Mouse (Mus musculus): Measurements from ENCODE around the gene Col9a1.

DNA sequence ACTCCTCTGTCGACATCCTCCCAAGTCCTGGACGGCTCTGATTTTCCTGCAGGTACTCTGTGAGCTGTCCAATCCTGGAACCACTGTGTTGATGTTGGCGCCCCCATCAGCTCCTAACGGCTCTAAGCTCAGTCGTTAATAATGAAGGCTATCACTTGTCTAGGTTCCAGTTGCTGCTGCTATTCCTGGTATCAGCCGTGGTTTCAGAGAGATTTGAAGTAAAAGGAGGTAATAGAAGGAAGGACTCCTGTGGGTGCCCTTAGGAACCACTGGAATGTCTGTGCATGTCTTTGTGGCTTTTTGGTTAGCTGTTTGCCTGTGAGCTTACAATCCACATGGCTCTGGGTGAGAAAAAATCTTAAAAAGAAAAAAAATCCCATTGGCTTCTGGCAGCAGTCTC lies 8.0 kb upstream of the Col9a1 start:
- TF ChIP-seq CTCF (IDR thresholded peaks at IDR 0.05; ENCODE audit: borderline replicate concordance, insufficient read depth, low read length) = no peak
- TF ChIP-seq POLR2A (IDR thresholded peaks at IDR 0.05; ENCODE audit: low read depth, low read length) = no peak
